Mouse (Mus musculus): Measurements from ENCODE around the gene Cdk2ap2. TPM values are rescaled to one million over a fixed set of nuclear protein-coding genes. Genes with fewer than 3 reads are reported as not detected.

The Cdk2ap2 gene
- polyA plus RNA-seq, 1 experiment from 2014 or later, result 91.7 TPM

GRCm38 (mm10) chr19:4094774-4095303 is 2.1 kb upstream of the Cdk2ap2 start:
- WGBS, result 84% methylated on average over 5 of the region's 5 CpGs
- ATAC-seq (no peak), DNase-seq (ENCODE audit: low spot score) (no peak)
- H3K36me3 ChIP-seq (ENCODE audit: control insufficient read depth, insufficient read depth, low read length), result no peaks in the 10 kb centered on the region
- H3K27me3 ChIP-seq (replicated peaks; ENCODE audit: control insufficient read depth, insufficient read depth, low read length), result no peaks in the 10 kb centered on the region
- H3K27ac ChIP-seq (ENCODE audit: low read depth, low read length), result no peak overlapping the region
- H3K4me1 ChIP-seq (ENCODE audit: control insufficient read depth, insufficient read depth, low read length), result peaks cover 10% of the 10 kb centered on the region
- H3K4me3 ChIP-seq (ENCODE audit: low read depth, low read length), result no peak overlapping the region
- no peak overlapping the region for H3K9ac ChIP-seq (ENCODE audit: low read length)
- H3K4me2 ChIP-seq (ENCODE audit: low read length), result no peak overlapping the region
- H3K9me3 ChIP-seq (replicated peaks; ENCODE audit: control insufficient read depth, low read length), result no peaks in the 10 kb centered on the region

DNA sequence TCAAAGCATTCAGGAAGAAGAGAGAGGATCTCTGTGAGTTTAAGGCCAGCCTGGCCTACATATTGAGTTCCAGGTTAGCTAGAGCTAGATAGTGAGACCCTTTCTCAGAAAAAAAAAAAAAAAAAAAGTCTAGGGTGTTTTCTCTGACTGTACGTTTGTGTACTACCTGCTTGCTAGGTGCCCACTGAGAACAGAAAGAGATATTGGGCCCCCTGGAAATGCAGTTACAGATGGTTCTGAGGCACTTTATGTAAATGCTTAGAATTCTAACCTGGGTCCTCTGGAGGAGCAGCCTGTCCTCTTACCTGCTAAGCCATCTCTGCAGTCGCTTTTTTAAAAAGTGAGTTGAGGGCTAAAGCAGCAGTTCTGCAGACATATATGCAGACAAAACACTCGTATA is 1.2 kb upstream of the Cdk2ap2 start:
- H3K4me1 ChIP-seq (ENCODE audit: control insufficient read depth, insufficient read depth, low read length), result peaks cover 18% of the 10 kb centered on the region
- ATAC-seq (no peak), DNase-seq (ENCODE audit: low spot score) (no peak)
- H3K9ac ChIP-seq (ENCODE audit: low read length), result no peak overlapping the region
- no peaks in the 10 kb centered on the region for H3K9me3 ChIP-seq (replicated peaks; ENCODE audit: control insufficient read depth, low read length)
- no peak overlapping the region for H3K27ac ChIP-seq (ENCODE audit: low read depth, low read length)
- WGBS, result 64% methylated on average over 3 of the region's 3 CpGs
- H3K4me2 ChIP-seq (ENCODE audit: low read length), result peak overlapping the region; percentile 65
- no peaks in the 10 kb centered on the region; the same call in 1 of the 2 replicates for H3K27me3 ChIP-seq (replicated peaks; ENCODE audit: control insufficient read depth, insufficient read depth, low read length)
- no peak overlapping the region for H3K4me3 ChIP-seq (ENCODE audit: low read depth, low read length)
- no peaks in the 10 kb centered on the region for H3K36me3 ChIP-seq (ENCODE audit: control insufficient read depth, insufficient read depth, low read length)

- whole genome bisulfite sequencing, result 2% methylated on average over 21 of the region's 21 CpGs
- ATAC-seq, result no peak; the same call in 1 of the 2 replicates
- H3K9ac ChIP-seq (ENCODE audit: low read length), result peak overlapping the region; percentile 36
These were observed 451 bp downstream of the Cdk2ap2 start for GRCm38 (mm10) chr19:4097441-4097825.

DNA sequence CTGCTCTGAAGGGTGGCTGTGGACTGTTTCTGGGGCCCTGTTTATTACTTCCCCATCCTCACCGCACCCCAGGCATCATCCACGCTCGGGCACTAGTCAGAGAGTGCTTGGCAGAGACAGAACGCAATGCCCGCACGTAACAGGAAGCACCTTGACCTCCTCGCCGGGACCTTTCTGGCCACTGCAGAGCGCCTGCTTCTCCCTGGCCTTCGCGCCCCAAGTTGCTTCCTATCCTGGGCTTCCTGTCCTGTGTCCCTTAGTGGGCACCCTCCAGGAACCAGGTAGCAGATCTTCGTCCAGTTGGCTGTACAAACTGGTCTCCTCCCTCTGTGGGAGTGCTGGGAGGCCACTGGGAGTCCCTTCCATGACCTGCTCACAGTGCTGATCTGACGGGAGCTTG is 1.4 kb downstream of the Cdk2ap2 start:
- no peak overlapping the region for H3K27ac ChIP-seq (ENCODE audit: low read depth, low read length)
- no peak overlapping the region for H3K4me2 ChIP-seq (ENCODE audit: low read length)
- H3K9me3 ChIP-seq (replicated peaks; ENCODE audit: control insufficient read depth, low read length), result no peaks in the 10 kb centered on the region

More at GRCm38 (mm10) chr19:4097441-4097825, 451 bp downstream of the Cdk2ap2 start:
- Histone ChIP-seq H3K27me3 (replicated peaks; ENCODE audit: control insufficient read depth, insufficient read depth, low read length) (peaks cover 6% of the 10 kb centered on the region; the same call in 1 of the 2 replicates), H3K4me1 (ENCODE audit: control insufficient read depth, insufficient read depth, low read length) (peaks cover 27% of the 10 kb centered on the region), H3K36me3 (ENCODE audit: control insufficient read depth, insufficient read depth, low read length) (no peaks in the 10 kb centered on the region), H3K27ac (ENCODE audit: low read depth, low read length) (peak overlapping the region; percentile 2; the same call in 1 of the 2 replicates), H3K4me3 (ENCODE audit: low read depth, low read length) (peak overlapping the region; percentile 57), H3K4me2 (ENCODE audit: low read length) (peak overlapping the region; percentile 65), H3K9me3 (replicated peaks; ENCODE audit: control insufficient read depth, low read length) (no peaks in the 10 kb centered on the region)
- DNase-seq (ENCODE audit: low spot score), result peak; percentile 73

DNA sequence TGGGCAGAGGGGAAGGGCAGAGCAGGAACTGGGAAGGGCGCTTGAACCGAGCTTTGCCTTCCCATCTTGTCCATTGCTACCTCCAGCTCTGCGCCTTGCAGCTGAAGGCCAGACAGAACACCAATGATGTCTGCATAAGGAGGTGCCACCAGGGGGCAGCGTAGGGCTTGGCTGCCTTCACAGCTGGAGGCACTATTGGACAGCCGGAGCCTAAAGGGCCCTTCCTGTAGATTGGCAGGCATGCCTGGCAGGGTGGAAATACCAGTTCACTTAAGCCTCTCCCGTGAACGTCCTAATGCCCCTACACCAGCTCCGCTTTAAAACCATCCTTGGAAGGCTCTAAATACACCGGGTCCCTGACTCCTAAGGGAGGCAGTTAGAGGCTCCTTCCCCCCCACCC is 2.1 kb downstream of the Cdk2ap2 start:
- DNase-seq (ENCODE audit: low spot score) (peak; percentile 90), ATAC-seq (no peak)
- no peak overlapping the region for H3K4me3 ChIP-seq (ENCODE audit: low read depth, low read length)
- H3K4me2 ChIP-seq (ENCODE audit: low read length), result no peak overlapping the region
- H3K36me3 ChIP-seq (ENCODE audit: control insufficient read depth, insufficient read depth, low read length), result 0 out of 2 replicates have a peak, but pooled peaks cover 7% of the 10 kb centered on the region
- no peak overlapping the region for H3K27ac ChIP-seq (ENCODE audit: low read depth, low read length)
- no peak overlapping the region for H3K9ac ChIP-seq (ENCODE audit: low read length)
- peaks cover 6% of the 10 kb centered on the region; the same call in 1 of the 2 replicates for H3K27me3 ChIP-seq (replicated peaks; ENCODE audit: control insufficient read depth, insufficient read depth, low read length)
- no peaks in the 10 kb centered on the region for H3K9me3 ChIP-seq (replicated peaks; ENCODE audit: control insufficient read depth, low read length)
- 10% methylated on average over 9 of the region's 9 CpGs for WGBS
- H3K4me1 ChIP-seq (ENCODE audit: control insufficient read depth, insufficient read depth, low read length), result peaks cover 27% of the 10 kb centered on the region

More for the DNA sequence above, 1.4 kb downstream of the Cdk2ap2 start:
- H3K9ac ChIP-seq (ENCODE audit: low read length), result no peak overlapping the region
- 91% methylated on average over 13 of the region's 13 CpGs for WGBS
- ATAC-seq (no peak), DNase-seq (ENCODE audit: low spot score) (no peak)
- H3K4me3 ChIP-seq (ENCODE audit: low read depth, low read length), result no peak overlapping the region
- H3K4me1 ChIP-seq (ENCODE audit: control insufficient read depth, insufficient read depth, low read length), result peaks cover 27% of the 10 kb centered on the region
- peaks cover 6% of the 10 kb centered on the region; the same call in 1 of the 2 replicates for H3K27me3 ChIP-seq (replicated peaks; ENCODE audit: control insufficient read depth, insufficient read depth, low read length)
- H3K36me3 ChIP-seq (ENCODE audit: control insufficient read depth, insufficient read depth, low read length), result 0 out of 2 replicates have a peak, but pooled peaks cover 7% of the 10 kb centered on the region

GRCm38 (mm10) chr19:4099837-4100717 is 3.1 kb downstream of the Cdk2ap2 start, which contains the start of gene Pitpnm1:
Gene Pitpnm1, plus strand, starts transcription at chr19:4099998.
- H3K27ac ChIP-seq (ENCODE audit: low read depth, low read length), result no peak within 1 kb of the TSS; the same call in 1 of the 2 replicates

GRCm38 (mm10) chr19:4100718-4101261 is 3.8 kb downstream of the Cdk2ap2 start:
- DNase-seq (ENCODE audit: low spot score) (peak; percentile 49), ATAC-seq (0 out of 2 replicates have a peak, but pooled peaks have one; percentile 10)
- under 1% methylated on average over 52 of the region's 52 CpGs for WGBS
- Histone ChIP-seq H3K27ac (ENCODE audit: low read depth, low read length) (0 out of 2 replicates have a peak overlapping the region, but pooled peaks have one; percentile 21), H3K4me2 (ENCODE audit: low read length) (peak overlapping the region; percentile 90), H3K9ac (ENCODE audit: low read length) (peak overlapping the region; percentile 72), H3K9me3 (replicated peaks; ENCODE audit: control insufficient read depth, low read length) (no peaks in the 10 kb centered on the region), H3K4me3 (ENCODE audit: low read depth, low read length) (peak overlapping the region; percentile 46), H3K36me3 (ENCODE audit: control insufficient read depth, insufficient read depth, low read length) (0 out of 2 replicates have a peak, but pooled peaks cover 10% of the 10 kb centered on the region), H3K4me1 (ENCODE audit: control insufficient read depth, insufficient read depth, low read length) (peaks cover 27% of the 10 kb centered on the region), H3K27me3 (replicated peaks; ENCODE audit: control insufficient read depth, insufficient read depth, low read length) (peaks cover 6% of the 10 kb centered on the region; the same call in 1 of the 2 replicates)

More at GRCm38 (mm10) chr19:4099837-4100717, 3.1 kb downstream of the Cdk2ap2 start, which contains the start of gene Pitpnm1:
- peak; percentile 24 for DNase-seq (ENCODE audit: low spot score)
- Histone ChIP-seq H3K4me3 (ENCODE audit: low read depth, low read length) (peak within 1 kb of the TSS; percentile 46), H3K27me3 (replicated peaks; ENCODE audit: control insufficient read depth, insufficient read depth, low read length) (peaks cover 6% of the 10 kb centered on the region; the same call in 1 of the 2 replicates), H3K4me1 (ENCODE audit: control insufficient read depth, insufficient read depth, low read length) (peaks cover 27% of the 10 kb centered on the region), H3K4me2 (ENCODE audit: low read length) (peak within 1 kb of the TSS; percentile 90), H3K9ac (ENCODE audit: low read length) (peak within 1 kb of the TSS; percentile 72), H3K36me3 (ENCODE audit: control insufficient read depth, insufficient read depth, low read length) (0 out of 2 replicates have a peak, but pooled peaks cover 7% of the 10 kb centered on the region), H3K9me3 (replicated peaks; ENCODE audit: control insufficient read depth, low read length) (no peaks in the 10 kb centered on the region)
- no peak for ATAC-seq
- 1% methylated on average over 53 of the region's 53 CpGs for WGBS

GRCm38 (mm10) chr19:4101466-4101865 is 4.5 kb downstream of the Cdk2ap2 start:
- H3K27ac ChIP-seq (ENCODE audit: low read depth, low read length), result no peak overlapping the region
- H3K4me1 ChIP-seq (ENCODE audit: control insufficient read depth, insufficient read depth, low read length), result peaks cover 20% of the 10 kb centered on the region
- H3K9ac ChIP-seq (ENCODE audit: low read length), result peak overlapping the region; percentile 72
- H3K4me2 ChIP-seq (ENCODE audit: low read length), result peak overlapping the region; percentile 90
- H3K36me3 ChIP-seq (ENCODE audit: control insufficient read depth, insufficient read depth, low read length), result 0 out of 2 replicates have a peak, but pooled peaks cover 10% of the 10 kb centered on the region
- ATAC-seq (no peak), DNase-seq (ENCODE audit: low spot score) (peak; percentile 31)
- H3K27me3 ChIP-seq (replicated peaks; ENCODE audit: control insufficient read depth, insufficient read depth, low read length), result peaks cover 6% of the 10 kb centered on the region; the same call in 1 of the 2 replicates
- no peaks in the 10 kb centered on the region for H3K9me3 ChIP-seq (replicated peaks; ENCODE audit: control insufficient read depth, low read length)
- 57% methylated on average over 6 of the region's 6 CpGs for WGBS
- H3K4me3 ChIP-seq (ENCODE audit: low read depth, low read length), result peak overlapping the region; percentile 46

All from forebrain, embryonic 14.5 days (tissue).